Mouse (Mus musculus) intestine, postnatal 0 days (tissue): Measurements from ENCODE around the gene Gm13889. TPM values are rescaled to one million over a fixed set of nuclear protein-coding genes. Genes with fewer than 3 reads are reported as not detected.

Source experiments
- ATAC-seq: fragments of 200-750 bp; cut with Nextera tagmentation; 2 replicates; pipeline ENCODE4 v1.8.0; 2017; ENCODE audit warnings: mild to moderate bottlenecking, moderate TSS enrichment, moderate library complexity
- H3K27ac ChIP-seq: fragments of 300-500 bp; sonication (generic); 2 replicates; pipeline ENCODE4 v1.5.1; 2014; ENCODE audit warnings: mild to moderate bottlenecking, low read depth, low read length, moderate library complexity
- H3K27me3 ChIP-seq: fragments of 300-500 bp; sonication (generic); replicated peaks from 2 replicates; pipeline ENCODE4 v1.6.1; 2014; ENCODE audit warnings: low read length, mixed read lengths; ENCODE audit not compliant: control insufficient read depth, insufficient read depth
- H3K36me3 ChIP-seq: fragments of 300-500 bp; sonication (generic); 2 replicates; pipeline ENCODE4 v1.6.1; 2014; ENCODE audit warnings: mild to moderate bottlenecking, moderate library complexity; ENCODE audit not compliant: control insufficient read depth, insufficient read depth
- H3K4me1 ChIP-seq: fragments of 300-500 bp; sonication (generic); replicated peaks from 2 replicates; pipeline ENCODE4 v1.6.1; 2014; ENCODE audit warnings: antibody characterized with exemption, low read length, mixed read lengths; ENCODE audit not compliant: control insufficient read depth, insufficient read depth
- H3K4me2 ChIP-seq: fragments of 300-500 bp; sonication (generic); replicated peaks from 2 replicates; pipeline ENCODE4 v1.6.1; 2014; ENCODE audit warnings: low read depth, mild to moderate bottlenecking, moderate library complexity
- H3K4me3 ChIP-seq: fragments of 300-500 bp; sonication (generic); 2 replicates; pipeline ENCODE4 v1.5.1; 2014; ENCODE audit warnings: low read depth, low read length
- H3K9ac ChIP-seq: fragments of 300-500 bp; sonication (generic); 2 replicates; pipeline ENCODE4 v1.6.1; 2014; ENCODE audit warnings: mild to moderate bottlenecking, low read depth, low read length
- H3K9me3 ChIP-seq: fragments of 300-500 bp; sonication (generic); 2 replicates; pipeline ENCODE4 v1.6.1; 2016; ENCODE audit warnings: mixed run types; ENCODE audit not compliant: control insufficient read depth
- CTCF ChIP-seq: sonication (generic); IDR thresholded peaks from 2 replicates; pipeline ENCODE4 v1.5.1; 2016; ENCODE audit warnings: low read depth, mild to moderate bottlenecking, control low read depth, antibody characterized with exemption, moderate library complexity
- WGBS: fragments of 180-500 bp; shearing (Covaris S2); extraction: QIAGEN DNeasy Blood & Tissue Kit; methylation state at CpG from one replicate; pipeline ENCODE4 v1.1.7; 2014; 5-methylcytosine and 5-hydroxymethylcytosine counted together
- polyA plus RNA-seq: library from polyadenylated mRNA; unstranded; fragments of >200 nt; fragmentation: Nextera tagmentation; extraction: Ambion mirVana; gene quantifications from 2 replicates; pipeline ENCODE4 v1.2.1, GENCODE M21; 2015

The Gm13889 gene
- 33.7 and 35.4 TPM in 2 replicates for polyA plus RNA-seq

GRCm38 (mm10) chr2:93956908-93957784 lies at the start of gene Gm13889:
Gm13889 (minus strand) TSS chr2:93957201.
- H3K4me3 ChIP-seq: peak within 1 kb of the TSS; percentile 66
- no peaks in the 10 kb centered on the region for H3K4me1 ChIP-seq
- 6% methylated on average over 59 of the region's 62 CpGs for whole genome bisulfite sequencing
- H3K36me3 ChIP-seq: no peaks in the 10 kb centered on the region
- H3K4me2 ChIP-seq: peak within 1 kb of the TSS; percentile 74
- H3K27ac ChIP-seq: peak within 1 kb of the TSS; percentile 73
- ATAC-seq: peak; percentile 61
- peak within 1 kb of the TSS; percentile 81 for H3K9ac ChIP-seq
- TF ChIP-seq CTCF: no peak
- no peaks in the 10 kb centered on the region for H3K9me3 ChIP-seq
- H3K27me3 ChIP-seq: peaks cover 37% of the 10 kb centered on the region

- no peaks in the 10 kb centered on the region for H3K9me3 ChIP-seq
- H3K4me1 ChIP-seq: no peaks in the 10 kb centered on the region
- H3K9ac ChIP-seq: no peak overlapping the region
- ATAC-seq: no peak
- no peaks in the 10 kb centered on the region for H3K27me3 ChIP-seq
- no peak overlapping the region for H3K4me2 ChIP-seq
- no peak overlapping the region for H3K4me3 ChIP-seq
- H3K36me3 ChIP-seq: peaks cover 61% of the 10 kb centered on the region
- peak; percentile 96 for TF ChIP-seq CTCF
- no peak overlapping the region for H3K27ac ChIP-seq
- WGBS: 1% methylated on average over 2 of the region's 2 CpGs
These were observed 45.3 kb upstream of the Gm13889 start for GRCm38 (mm10) chr2:94002331-94002730.

GRCm38 (mm10) chr2:94001918-94002317 lies 44.9 kb upstream of the Gm13889 start:
- peaks cover 66% of the 10 kb centered on the region for H3K36me3 ChIP-seq
- H3K4me2 ChIP-seq: no peak overlapping the region
- no peaks in the 10 kb centered on the region for H3K4me1 ChIP-seq
- no peak for ATAC-seq
- no peak for TF ChIP-seq CTCF
- WGBS: 72% methylated on average over 4 of the region's 4 CpGs
- H3K4me3 ChIP-seq: no peak overlapping the region
- no peaks in the 10 kb centered on the region for H3K9me3 ChIP-seq
- no peak overlapping the region for H3K27ac ChIP-seq
- no peak overlapping the region for H3K9ac ChIP-seq
- no peaks in the 10 kb centered on the region for H3K27me3 ChIP-seq

GRCm38 (mm10) chr2:94001411-94001810 lies 44.4 kb upstream of the Gm13889 start:
- no peak overlapping the region for H3K4me3 ChIP-seq
- H3K27me3 ChIP-seq: no peaks in the 10 kb centered on the region
- no peak overlapping the region for H3K9ac ChIP-seq
- whole genome bisulfite sequencing: 84% methylated on average over 6 of the region's 6 CpGs
- H3K4me2 ChIP-seq: no peak overlapping the region
- TF ChIP-seq CTCF: no peak
- H3K4me1 ChIP-seq: no peaks in the 10 kb centered on the region
- H3K27ac ChIP-seq: no peak overlapping the region
- H3K9me3 ChIP-seq: no peaks in the 10 kb centered on the region
- H3K36me3 ChIP-seq: peaks cover 65% of the 10 kb centered on the region
- ATAC-seq: no peak

- 91% methylated on average over 6 of the region's 6 CpGs for WGBS
- no peak within 1 kb of the TSS for H3K9ac ChIP-seq
- ATAC-seq: no peak
- TF ChIP-seq CTCF: no peak
- H3K4me2 ChIP-seq: no peak within 1 kb of the TSS
- H3K27me3 ChIP-seq: no peaks in the 10 kb centered on the region
- H3K9me3 ChIP-seq: no peaks in the 10 kb centered on the region
- H3K4me1 ChIP-seq: no peaks in the 10 kb centered on the region
- H3K4me3 ChIP-seq: no peak within 1 kb of the TSS
- H3K36me3 ChIP-seq: peaks cover 78% of the 10 kb centered on the region
- H3K27ac ChIP-seq: no peak within 1 kb of the TSS
These were observed 39.3 kb upstream of the Gm13889 start, which contains the start of gene Gm27027 for GRCm38 (mm10) chr2:93996254-93996653. Gm27027 (minus strand) TSS chr2:93996354.

- Histone ChIP-seq H3K4me2 (no peak overlapping the region), H3K4me3 (no peak overlapping the region), H3K9me3 (no peaks in the 10 kb centered on the region), H3K27ac (no peak overlapping the region), H3K36me3 (peaks cover 92% of the 10 kb centered on the region), H3K9ac (no peak overlapping the region), H3K27me3 (no peaks in the 10 kb centered on the region), H3K4me1 (no peaks in the 10 kb centered on the region)
- WGBS: 62% methylated on average over 3 of the region's 3 CpGs
- no peak for ATAC-seq
- no peak for TF ChIP-seq CTCF
These were observed 35.8 kb upstream of the Gm13889 start for GRCm38 (mm10) chr2:93992810-93993209.
